Mouse (Mus musculus) cerebellum, postnatal 10 days (tissue): ENCODE results near the gene Lgr6.

Source experiments
- DNase-seq, 2 experiments: peaks; one replicate each; pipeline ENCODE4 v3.0.0; 2021; ENCODE audit warnings: mixed read lengths in 2 of 2

Gene Lgr6

GRCm38 (mm10) chr1:134947590-134947989 is 157.5 kb downstream of the Lgr6 start:
- DNase-seq: no peak

- DNase-seq: no peak
These were observed 162.2 kb downstream of the Lgr6 start for GRCm38 (mm10) chr1:134942898-134943297.

GRCm38 (mm10) chr1:134940863-134941262 is 164.2 kb downstream of the Lgr6 start:
- DNase-seq: no peak

- DNase-seq: no peak
These were observed 166.8 kb downstream of the Lgr6 start for GRCm38 (mm10) chr1:134938233-134938632.

- no peak for DNase-seq
These were observed 168.7 kb downstream of the Lgr6 start for GRCm38 (mm10) chr1:134936335-134936734.
